Mouse (Mus musculus): ENCODE measurements around the gene Rapsn.

GRCm38 (mm10) chr2:91013881-91014280, 21.5 kb upstream of the Rapsn start:
- TF ChIP-seq CTCF (IDR thresholded peaks at IDR 0.05; ENCODE audit: low read depth, low read length) (no peak), GATA1 (IDR thresholded peaks at IDR 0.05; ENCODE audit: borderline replicate concordance, low read length) (no peak)
